Mouse (Mus musculus): Measurements from ENCODE around the gene Hs6st3. TPM values are rescaled to one million over a fixed set of nuclear protein-coding genes. Genes with fewer than 3 reads are reported as not detected.

Gene Hs6st3
- polyA plus RNA-seq, 1 experiment from 2014 or later = 2.9 TPM

- H3K4me1 ChIP-seq (ENCODE audit: control insufficient read depth, insufficient read depth, low read length) = peaks cover 38% of the 10 kb centered on the region
- ATAC-seq (ENCODE audit: low FRiP score, low TSS enrichment) (peak; percentile 84), DNase-seq (peak; percentile 62)
- H3K36me3 ChIP-seq (ENCODE audit: control insufficient read depth, insufficient read depth, low read length) = no peaks in the 10 kb centered on the region
- H3K9ac ChIP-seq (replicated peaks; ENCODE audit: low read length) = no peak overlapping the region
- H3K4me3 ChIP-seq (replicated peaks; ENCODE audit: low read depth, low read length) = no peak overlapping the region
- no peaks in the 10 kb centered on the region; the same call in 1 of the 2 replicates for H3K27me3 ChIP-seq (ENCODE audit: control insufficient read depth, insufficient read depth, low read length)
- no peaks in the 10 kb centered on the region for H3K9me3 ChIP-seq (ENCODE audit: control insufficient read depth, low read length)
- peak overlapping the region; percentile 41 for H3K4me2 ChIP-seq (ENCODE audit: low read length)
- WGBS = 31% methylated on average over 19 of the region's 19 CpGs
- peak overlapping the region; percentile 58 for H3K27ac ChIP-seq (replicated peaks; ENCODE audit: low read depth, low read length)
Measured at GRCm38 (mm10) chr14:119831165-119832011, 693.2 kb downstream of the Hs6st3 start.

- Histone ChIP-seq H3K4me1 (ENCODE audit: control insufficient read depth, insufficient read depth, low read length) (peaks cover 38% of the 10 kb centered on the region), H3K4me3 (replicated peaks; ENCODE audit: low read depth, low read length) (no peak overlapping the region), H3K9me3 (ENCODE audit: control insufficient read depth, low read length) (no peaks in the 10 kb centered on the region), H3K27ac (replicated peaks; ENCODE audit: low read depth, low read length) (peak overlapping the region; percentile 58), H3K36me3 (ENCODE audit: control insufficient read depth, insufficient read depth, low read length) (no peaks in the 10 kb centered on the region), H3K4me2 (ENCODE audit: low read length) (peak overlapping the region; percentile 41), H3K9ac (replicated peaks; ENCODE audit: low read length) (no peak overlapping the region), H3K27me3 (ENCODE audit: control insufficient read depth, insufficient read depth, low read length) (no peaks in the 10 kb centered on the region; the same call in 1 of the 2 replicates)
- 40% methylated on average over 7 of the region's 7 CpGs for WGBS
- DNase-seq (peak; percentile 58), ATAC-seq (ENCODE audit: low FRiP score, low TSS enrichment) (no peak; the same call in 1 of the 2 replicates)
Measured at GRCm38 (mm10) chr14:119832012-119832325, 693.8 kb downstream of the Hs6st3 start.

GRCm38 (mm10) chr14:119832940-119833339 lies 694.8 kb downstream of the Hs6st3 start:
- Histone ChIP-seq H3K4me1 (ENCODE audit: control insufficient read depth, insufficient read depth, low read length) (peaks cover 38% of the 10 kb centered on the region), H3K36me3 (ENCODE audit: control insufficient read depth, insufficient read depth, low read length) (no peaks in the 10 kb centered on the region), H3K4me3 (replicated peaks; ENCODE audit: low read depth, low read length) (no peak overlapping the region), H3K27ac (replicated peaks; ENCODE audit: low read depth, low read length) (peak overlapping the region; percentile 62), H3K27me3 (ENCODE audit: control insufficient read depth, insufficient read depth, low read length) (no peaks in the 10 kb centered on the region; the same call in 1 of the 2 replicates), H3K9me3 (ENCODE audit: control insufficient read depth, low read length) (no peaks in the 10 kb centered on the region), H3K4me2 (ENCODE audit: low read length) (peak overlapping the region; percentile 28), H3K9ac (replicated peaks; ENCODE audit: low read length) (no peak overlapping the region)
- DNase-seq (peak; percentile 72), ATAC-seq (ENCODE audit: low FRiP score, low TSS enrichment) (peak; percentile 44; the same call in 1 of the 2 replicates)
- 21% methylated on average over 9 of the region's 9 CpGs for WGBS

- Histone ChIP-seq H3K4me1 (ENCODE audit: control insufficient read depth, insufficient read depth, low read length) (peaks cover 38% of the 10 kb centered on the region), H3K9ac (replicated peaks; ENCODE audit: low read length) (no peak overlapping the region), H3K4me2 (ENCODE audit: low read length) (no peak overlapping the region), H3K36me3 (ENCODE audit: control insufficient read depth, insufficient read depth, low read length) (no peaks in the 10 kb centered on the region), H3K27ac (replicated peaks; ENCODE audit: low read depth, low read length) (no peak overlapping the region), H3K27me3 (ENCODE audit: control insufficient read depth, insufficient read depth, low read length) (no peaks in the 10 kb centered on the region; the same call in 1 of the 2 replicates), H3K4me3 (replicated peaks; ENCODE audit: low read depth, low read length) (no peak overlapping the region), H3K9me3 (ENCODE audit: control insufficient read depth, low read length) (no peaks in the 10 kb centered on the region)
- ATAC-seq (ENCODE audit: low FRiP score, low TSS enrichment) (no peak), DNase-seq (peak; percentile 66)
- 20% methylated on average over 8 of the region's 8 CpGs for WGBS
Measured at GRCm38 (mm10) chr14:119834008-119834700, 696.0 kb downstream of the Hs6st3 start.

GRCm38 (mm10) chr14:119836051-119836450 lies 697.9 kb downstream of the Hs6st3 start:
- no peak overlapping the region for H3K9ac ChIP-seq (replicated peaks; ENCODE audit: low read length)
- DNase-seq (no peak), ATAC-seq (ENCODE audit: low FRiP score, low TSS enrichment) (no peak)
- WGBS = 96% methylated on average over 3 of the region's 3 CpGs
- H3K27me3 ChIP-seq (ENCODE audit: control insufficient read depth, insufficient read depth, low read length) = no peaks in the 10 kb centered on the region; the same call in 1 of the 2 replicates
- H3K9me3 ChIP-seq (ENCODE audit: control insufficient read depth, low read length) = no peaks in the 10 kb centered on the region
- no peaks in the 10 kb centered on the region for H3K36me3 ChIP-seq (ENCODE audit: control insufficient read depth, insufficient read depth, low read length)
- H3K27ac ChIP-seq (replicated peaks; ENCODE audit: low read depth, low read length) = no peak overlapping the region
- H3K4me2 ChIP-seq (ENCODE audit: low read length) = no peak overlapping the region
- H3K4me1 ChIP-seq (ENCODE audit: control insufficient read depth, insufficient read depth, low read length) = peaks cover 34% of the 10 kb centered on the region
- no peak overlapping the region for H3K4me3 ChIP-seq (replicated peaks; ENCODE audit: low read depth, low read length)

GRCm38 (mm10) chr14:119847540-119847939 lies 709.4 kb downstream of the Hs6st3 start:
- 76% methylated on average over 12 of the region's 12 CpGs for WGBS
- Histone ChIP-seq H3K4me3 (replicated peaks; ENCODE audit: low read depth, low read length) (no peak overlapping the region), H3K27ac (replicated peaks; ENCODE audit: low read depth, low read length) (no peak overlapping the region), H3K27me3 (ENCODE audit: control insufficient read depth, insufficient read depth, low read length) (no peaks in the 10 kb centered on the region), H3K9ac (replicated peaks; ENCODE audit: low read length) (no peak overlapping the region), H3K9me3 (ENCODE audit: control insufficient read depth, low read length) (no peaks in the 10 kb centered on the region), H3K36me3 (ENCODE audit: control insufficient read depth, insufficient read depth, low read length) (no peaks in the 10 kb centered on the region), H3K4me2 (ENCODE audit: low read length) (no peak overlapping the region), H3K4me1 (ENCODE audit: control insufficient read depth, insufficient read depth, low read length) (peaks cover 9% of the 10 kb centered on the region; the same call in 1 of the 2 replicates)
- ATAC-seq (ENCODE audit: low FRiP score, low TSS enrichment) (no peak), DNase-seq (no peak)

GRCm38 (mm10) chr14:119848759-119849298 lies 710.7 kb downstream of the Hs6st3 start:
- Histone ChIP-seq H3K4me3 (replicated peaks; ENCODE audit: low read depth, low read length) (no peak overlapping the region), H3K4me1 (ENCODE audit: control insufficient read depth, insufficient read depth, low read length) (peaks cover 5% of the 10 kb centered on the region; the same call in 1 of the 2 replicates), H3K4me2 (ENCODE audit: low read length) (no peak overlapping the region), H3K27ac (replicated peaks; ENCODE audit: low read depth, low read length) (no peak overlapping the region), H3K9me3 (ENCODE audit: control insufficient read depth, low read length) (no peaks in the 10 kb centered on the region), H3K9ac (replicated peaks; ENCODE audit: low read length) (no peak overlapping the region), H3K36me3 (ENCODE audit: control insufficient read depth, insufficient read depth, low read length) (no peaks in the 10 kb centered on the region), H3K27me3 (ENCODE audit: control insufficient read depth, insufficient read depth, low read length) (no peaks in the 10 kb centered on the region)
- 77% methylated on average over 4 of the region's 4 CpGs for WGBS
- no peak for ATAC-seq (ENCODE audit: low FRiP score, low TSS enrichment)
- no peak for DNase-seq

GRCm38 (mm10) chr14:119849338-119849737 lies 711.2 kb downstream of the Hs6st3 start:
- H3K9me3 ChIP-seq (ENCODE audit: control insufficient read depth, low read length) = no peaks in the 10 kb centered on the region
- H3K9ac ChIP-seq (replicated peaks; ENCODE audit: low read length) = no peak overlapping the region
- no peak for ATAC-seq (ENCODE audit: low FRiP score, low TSS enrichment)
- H3K36me3 ChIP-seq (ENCODE audit: control insufficient read depth, insufficient read depth, low read length) = no peaks in the 10 kb centered on the region
- no peak for DNase-seq
- H3K4me1 ChIP-seq (ENCODE audit: control insufficient read depth, insufficient read depth, low read length) = peaks cover 4% of the 10 kb centered on the region; the same call in 1 of the 2 replicates
- no peak overlapping the region for H3K27ac ChIP-seq (replicated peaks; ENCODE audit: low read depth, low read length)
- H3K4me2 ChIP-seq (ENCODE audit: low read length) = no peak overlapping the region
- H3K4me3 ChIP-seq (replicated peaks; ENCODE audit: low read depth, low read length) = no peak overlapping the region
- WGBS = 94% methylated on average over 7 of the region's 7 CpGs
- H3K27me3 ChIP-seq (ENCODE audit: control insufficient read depth, insufficient read depth, low read length) = no peaks in the 10 kb centered on the region

Data from midbrain, embryonic 14.5 days (tissue).